Comparison of ENCODE assay signal across 11 mouse cellular contexts in the genomic region with DNA sequence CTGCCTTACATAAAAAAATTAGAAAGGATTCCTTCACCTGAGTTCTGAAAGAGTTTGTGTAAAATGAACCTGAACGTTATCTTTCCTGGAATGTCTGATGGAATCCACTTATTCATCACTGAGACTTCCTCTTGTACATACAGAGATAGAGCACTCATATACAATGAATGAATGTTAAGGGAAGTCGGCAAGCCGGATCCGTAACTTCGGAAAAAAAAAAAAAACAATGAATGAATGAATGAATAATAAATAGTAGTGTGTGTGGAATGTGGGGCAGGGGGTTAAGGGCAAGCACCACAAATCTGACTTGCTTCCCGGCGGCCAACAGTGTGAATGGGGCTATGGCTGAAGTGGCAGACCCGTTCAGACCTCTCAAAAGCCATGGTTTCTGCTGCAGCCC. TPM values are rescaled to one million over a fixed set of nuclear protein-coding genes. Genes with fewer than 3 reads are reported as not detected.
DNase-seq lines count a peak whose midpoint lies in the region; ATAC-seq lines count a peak whose summit lies in the region.
"Had no signal": no experiment of that assay in that cellular context is flagged by ENCODE, and none has a peak within 500 bp of the region (broad histone marks: within the 10 kb centered on the region; RNA-seq: fewer than 3 reads in every experiment).

No protein-coding gene starts in this region.

- no peak for ATAC-seq in CD4-positive, CD25-positive, alpha-beta regulatory T cell, adult 4 months
- no peak for ATAC-seq in megakaryocyte, adult 5-6 weeks (ENCODE audit: poor library complexity, severe bottlenecking)

- H3K27ac ChIP-seq in embryonic facial prominence, embryonic 10.5 days (replicated peaks), result no peak overlapping the region
- H3K27ac ChIP-seq: neural tube, embryonic 13.5 days had no signal

- peak; percentile 96 for DNase-seq in CD4-positive, CD25-positive, alpha-beta regulatory T cell, adult 2 months (ENCODE audit: low read depth, low spot score)
- DNase-seq in kidney, postnatal 14 days, result peak; percentile 57
- DNase-seq in kidney, adult 11 months, result no peak
- DNase-seq in CD8-positive naive resting alpha-beta T cell, adult 2 months (ENCODE audit: low read depth in 2 of 2, low spot score in 2 of 2), result peak; percentile 5 to 34
- DNase-seq in embryonic facial prominence, embryonic 10.5 days (ENCODE audit: low spot score), result peak; percentile 68
- DNase-seq in lung, postnatal 36 days, result peak; percentile 16

- peaks cover 35% of the 10 kb centered on the region for H3K4me1 ChIP-seq in embryonic facial prominence, embryonic 10.5 days

- H3K27me3 ChIP-seq in embryonic facial prominence, embryonic 10.5 days (replicated peaks; ENCODE audit: low read depth, poor library complexity, severe bottlenecking), result peaks cover 6% of the 10 kb centered on the region; the same call in 1 of the 2 replicates
- H3K27me3 ChIP-seq: neural tube, embryonic 13.5 days had no signal

- H3K36me3 ChIP-seq in embryonic facial prominence, embryonic 10.5 days (replicated peaks), result no peaks in the 10 kb centered on the region
- H3K36me3 ChIP-seq: neural tube, embryonic 13.5 days had no signal

- 80% methylated on average over 8 of the region's 8 CpGs for WGBS in embryonic facial prominence, embryonic 10.5 days

- no peak overlapping the region for H3K4me3 ChIP-seq in embryonic facial prominence, embryonic 10.5 days
- H3K4me3 ChIP-seq: neural tube, embryonic 13.5 days had no signal

- no peaks in the 10 kb centered on the region for H3K9me3 ChIP-seq in embryonic facial prominence, embryonic 10.5 days
- H3K9me3 ChIP-seq: neural tube, embryonic 13.5 days had no signal

RNA-seq across cellular contexts. Expression of a gene that starts 28.2 kb away (rescaled TPM):
- polyA plus RNA-seq in CD4-positive, CD25-positive, alpha-beta regulatory T cell, adult 4 months (2017; shearing (Covaris generic)), result not detected
- polyA plus RNA-seq in embryonic facial prominence, embryonic 10.5 days (2016; fragmentation: Nextera tagmentation; extraction: Ambion mirVana), result 198 and 207 TPM in 2 replicates
- total RNA-seq in megakaryocyte, adult 5-6 weeks (2015), result 0.07 and 0.34 TPM in 2 replicates
- total RNA-seq in megakaryocyte, adult 5-6 weeks (2017), result not detected in 2 replicates

RNA-seq across cellular contexts. Expression of a gene that starts 45.7 kb away (rescaled TPM):
- not detected for polyA plus RNA-seq in CD4-positive, CD25-positive, alpha-beta regulatory T cell, adult 4 months (2017; shearing (Covaris generic))
- 0.43 and 0.70 TPM in 2 replicates for polyA plus RNA-seq in embryonic facial prominence, embryonic 10.5 days (2016; fragmentation: Nextera tagmentation; extraction: Ambion mirVana)
- total RNA-seq in megakaryocyte, adult 5-6 weeks (2015), result not detected in 2 replicates
- total RNA-seq in megakaryocyte, adult 5-6 weeks (2017), result not detected in 2 replicates
- total RNA-seq: heart, postnatal 36 days had no signal
- polyA plus RNA-seq: C2C12 had no signal

RNA-seq across cellular contexts. Expression of a gene that starts 45.8 kb away (rescaled TPM):
- under 1 TPM in 1 of 2 experiments, not detected in 1; 0.08 TPM for polyA plus RNA-seq in CD4-positive, CD25-positive, alpha-beta regulatory T cell, adult 4 months (2017; shearing (Covaris generic))
- polyA plus RNA-seq in embryonic facial prominence, embryonic 10.5 days (2016; fragmentation: Nextera tagmentation; extraction: Ambion mirVana), result 0.12 and 0.15 TPM in 2 replicates
- not detected in 2 replicates for total RNA-seq in megakaryocyte, adult 5-6 weeks (2015)
- total RNA-seq in megakaryocyte, adult 5-6 weeks (2017), result not detected in 2 replicates
- total RNA-seq: heart, postnatal 36 days had no signal
- polyA plus RNA-seq: neural tube, embryonic 13.5 days had no signal

Comparison
In these comparisons a context has a peak if more than half of its experiments do, and no peak if none do; other contexts are left out.
1. RNA of a gene that starts 28.2 kb away (polyA plus RNA-seq): 198 to 207 TPM in embryonic facial prominence, embryonic 10.5 days; not detected in CD4-positive, CD25-positive, alpha-beta regulatory T cell, adult 4 months; every median in the first group is over 100 times any median in the second.